Mouse (Mus musculus) WW6 (cell line): ENCODE data around the gene Aup1.

ENCODE experiments used
- DNase-seq: peaks from one replicate; pipeline ENCODE4 v3.0.0-alpha.2; 2013; ENCODE audit warnings: low read depth, low spot score

The Aup1 gene

DNA sequence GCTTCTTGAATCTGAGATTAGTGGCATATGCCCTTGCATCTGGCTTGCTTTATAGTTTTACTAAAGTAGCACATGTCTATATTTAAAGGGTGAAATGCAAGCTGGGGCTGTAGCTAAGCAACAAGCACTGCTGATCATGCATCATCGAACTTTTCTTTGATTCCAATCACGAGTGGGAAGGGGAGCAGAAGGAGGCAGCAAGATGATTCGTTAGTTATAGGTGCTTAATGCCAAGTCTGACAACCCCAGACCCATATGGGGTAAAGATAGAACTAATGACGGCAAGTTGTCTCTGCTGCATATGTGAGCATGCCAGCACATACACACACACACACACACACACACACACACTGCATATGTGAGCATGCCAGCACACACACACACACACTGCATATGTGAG is 49.8 kb downstream of the Aup1 start:
- no peak for DNase-seq
